Mouse (Mus musculus) adrenal gland, adult 18-20 months (tissue): ENCODE data around the gene 4931428F04Rik. TPM values are rescaled to one million over a fixed set of nuclear protein-coding genes. Genes with fewer than 3 reads are reported as not detected.
"Not testable (repeated sequence)": the region's sequence is repeated elsewhere in the genome, so short reads cannot be mapped to it uniquely, and the experiment has no call there.

Experiments
- DNase-seq, 2 experiments: peaks; one replicate each; pipeline ENCODE4 v3.0.0; 2021 to 2022; ENCODE audit warnings: low spot score in 2 of 2
- total RNA-seq, 2 experiments: library from RNA; stranded (reverse); gene quantifications; 1 replicate in 1 of 2; 2 replicates in 1 of 2; pipeline ENCODE4 v1.2.3; 2021

The 4931428F04Rik gene
- total RNA-seq, 2 experiments from 2014 or later = 2.2 to 2.8 TPM

- no peak for DNase-seq
Measured at GRCm38 (mm10) chr8:105308428-105308827, 18.8 kb upstream of the 4931428F04Rik start.

- DNase-seq = no peak
Measured at GRCm38 (mm10) chr8:105307670-105308069, 18.0 kb upstream of the 4931428F04Rik start.

- no peak for DNase-seq
Measured at GRCm38 (mm10) chr8:105306146-105306691, 16.6 kb upstream of the 4931428F04Rik start.

GRCm38 (mm10) chr8:105305211-105306145 lies 15.8 kb upstream of the 4931428F04Rik start, which contains the start of gene Elmo3:
Gene Elmo3, plus strand, starts transcription at chr8:105305601.
- DNase-seq = peak; percentile 50 to 54

GRCm38 (mm10) chr8:105304325-105305210 lies 14.9 kb upstream of the 4931428F04Rik start:
- DNase-seq = no peak

- no peak for DNase-seq
Measured at GRCm38 (mm10) chr8:105303874-105304273, 14.2 kb upstream of the 4931428F04Rik start.

- no peak for DNase-seq
Measured at GRCm38 (mm10) chr8:105303396-105303795, 13.7 kb upstream of the 4931428F04Rik start.

- DNase-seq = no peak
Measured at GRCm38 (mm10) chr8:105299962-105300361, 10.3 kb upstream of the 4931428F04Rik start.

GRCm38 (mm10) chr8:105298351-105299252 lies 8.9 kb upstream of the 4931428F04Rik start:
- DNase-seq = no peak

- peak; percentile 85 to 87 for DNase-seq
Measured at GRCm38 (mm10) chr8:105297511-105298192, 8.0 kb upstream of the 4931428F04Rik start, which contains the start of gene E2f4. Gene E2f4, plus strand, starts transcription at chr8:105297663.

- peak in 1 of 2 experiments; percentile 52 for DNase-seq
Measured at GRCm38 (mm10) chr8:105295895-105296573, 6.4 kb upstream of the 4931428F04Rik start, which contains the start of gene Exoc3l. Gene Exoc3l, minus strand, starts transcription at chr8:105296101.

- no peak for DNase-seq
Measured at GRCm38 (mm10) chr8:105295256-105295655, 5.6 kb upstream of the 4931428F04Rik start.

GRCm38 (mm10) chr8:105294776-105295175 lies 5.1 kb upstream of the 4931428F04Rik start:
- no peak for DNase-seq

- DNase-seq = no peak
Measured at GRCm38 (mm10) chr8:105293405-105293804, 3.7 kb upstream of the 4931428F04Rik start.

GRCm38 (mm10) chr8:105292471-105292870 lies 2.8 kb upstream of the 4931428F04Rik start:
- DNase-seq = no peak

GRCm38 (mm10) chr8:105291802-105292201 lies 2.1 kb upstream of the 4931428F04Rik start:
- DNase-seq = not testable (repeated sequence)

GRCm38 (mm10) chr8:105291364-105291763 lies 1.7 kb upstream of the 4931428F04Rik start:
- not testable (repeated sequence) for DNase-seq

- peak; percentile 89 to 93 for DNase-seq
Measured at GRCm38 (mm10) chr8:105290554-105291314, 1.1 kb upstream of the 4931428F04Rik start.
